Mouse (Mus musculus) urinary bladder, adult 18-20 months (tissue): ENCODE results near the gene L3mbtl3.

Experiments used
- DNase-seq, 2 experiments: peaks; one replicate each; pipeline ENCODE4 v3.0.0; 2022; ENCODE audit warnings: low spot score in 2 of 2, mixed read lengths in 2 of 2

The L3mbtl3 gene

GRCm38 (mm10) chr10:26239090-26239489, 136.7 kb downstream of the L3mbtl3 start:
- no peak for DNase-seq

- no peak for DNase-seq
Measured at GRCm38 (mm10) chr10:26238559-26238958, 137.2 kb downstream of the L3mbtl3 start.

- DNase-seq, result no peak
Measured at GRCm38 (mm10) chr10:26232071-26232653, 143.6 kb downstream of the L3mbtl3 start.

- DNase-seq, result no peak
Measured at GRCm38 (mm10) chr10:26229488-26229887, 146.3 kb downstream of the L3mbtl3 start, which contains the start of gene Samd3. Samd3 (plus strand) TSS chr10:26229707.

GRCm38 (mm10) chr10:26228187-26228586, 147.6 kb downstream of the L3mbtl3 start:
- DNase-seq, result no peak

- DNase-seq, result no peak
Measured at GRCm38 (mm10) chr10:26226734-26227133, 149.0 kb downstream of the L3mbtl3 start.

GRCm38 (mm10) chr10:26226241-26226640, 149.5 kb downstream of the L3mbtl3 start:
- DNase-seq, result no peak
